Mouse (Mus musculus) heart, embryonic 12.5 days (tissue): ENCODE measurements around the gene Ift74. TPM values are rescaled to one million over a fixed set of nuclear protein-coding genes. Genes with fewer than 3 reads are reported as not detected.
A peak's percentile ranks its signal among the peaks of the same experiment; 100 is the strongest.

Experiments
- ATAC-seq: fragments of 200-750 bp; cut with Nextera tagmentation; 2 replicates; pipeline ENCODE4 v1.8.0; 2017; ENCODE audit warnings: moderate TSS enrichment, moderate library complexity; ENCODE audit not compliant: insufficient number of reproducible peaks, low FRiP score
- H3K27ac ChIP-seq: fragments of 300-500 bp; sonication (generic); 2 replicates; pipeline ENCODE4 v1.5.1; 2016; ENCODE audit warnings: mild to moderate bottlenecking, moderate library complexity; ENCODE audit not compliant: poor library complexity, severe bottlenecking
- H3K27me3 ChIP-seq: fragments of 300-500 bp; sonication (generic); replicated peaks from 2 replicates; pipeline ENCODE4 v1.6.1; 2016; ENCODE audit warnings: mild to moderate bottlenecking, moderate library complexity
- H3K36me3 ChIP-seq: fragments of 300-500 bp; sonication (generic); 2 replicates; pipeline ENCODE4 v1.6.1; 2016; ENCODE audit warnings: mild to moderate bottlenecking, moderate library complexity
- H3K4me1 ChIP-seq: fragments of 300-500 bp; sonication (generic); replicated peaks from 2 replicates; pipeline ENCODE4 v1.6.1; 2016; ENCODE audit warnings: mild to moderate bottlenecking
- H3K4me2 ChIP-seq: fragments of 300-500 bp; sonication (generic); 2 replicates; pipeline ENCODE4 v1.6.1; 2016; ENCODE audit warnings: mild to moderate bottlenecking, moderate library complexity
- H3K4me3 ChIP-seq: fragments of 300-500 bp; sonication (generic); 2 replicates; pipeline ENCODE4 v1.5.1; 2016; ENCODE audit warnings: mild to moderate bottlenecking
- H3K9ac ChIP-seq: fragments of 300-500 bp; sonication (generic); 2 replicates; pipeline ENCODE4 v1.6.1; 2016; ENCODE audit warnings: mild to moderate bottlenecking, moderate library complexity
- H3K9me3 ChIP-seq: fragments of 300-500 bp; sonication (generic); replicated peaks from 2 replicates; pipeline ENCODE4 v1.6.1; 2016; ENCODE audit warnings: mild to moderate bottlenecking, moderate library complexity
- WGBS: fragments of 180-500 bp; shearing (Covaris S2); methylation state at CpG from one replicate; pipeline ENCODE4 v1.1.7; 2016; 5-methylcytosine and 5-hydroxymethylcytosine counted together
- polyA plus RNA-seq: library from polyadenylated mRNA; unstranded; fragments of >200 nt; fragmentation: Nextera tagmentation; extraction: Ambion mirVana; gene quantifications from 2 replicates; pipeline ENCODE4 v1.2.1, GENCODE M21; 2016

The Ift74 gene
- polyA plus RNA-seq, 1 experiment from 2014 or later = 17.9 TPM

DNA sequence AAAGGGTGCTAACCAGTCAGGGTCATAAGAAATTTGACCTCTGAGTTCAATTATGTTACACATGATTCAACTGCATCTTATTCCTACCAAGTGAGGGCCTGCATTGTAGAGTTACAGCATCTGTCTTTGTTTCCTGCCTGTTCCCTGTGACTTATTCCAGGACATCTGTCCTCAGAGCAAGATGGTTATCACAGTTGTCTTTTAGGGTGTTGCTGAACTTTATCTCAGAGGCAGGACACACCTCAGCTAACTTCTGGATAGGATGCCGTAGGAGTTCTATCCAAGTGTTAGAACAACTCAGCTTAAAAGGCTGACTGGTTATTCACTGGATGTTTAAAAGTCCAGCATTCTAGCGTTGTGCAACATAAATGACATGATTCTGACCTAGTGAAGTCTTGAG, 77.9 kb downstream of the Ift74 start:
- Histone ChIP-seq H3K4me2 (no peak overlapping the region), H3K27me3 (no peaks in the 10 kb centered on the region), H3K4me1 (0 out of 2 replicates have a peak, but pooled peaks cover 3% of the 10 kb centered on the region), H3K36me3 (peaks cover 18% of the 10 kb centered on the region), H3K9me3 (no peaks in the 10 kb centered on the region), H3K4me3 (no peak overlapping the region), H3K27ac (no peak overlapping the region), H3K9ac (no peak overlapping the region)
- WGBS = 52% methylated on average over 2 of the region's 2 CpGs
- ATAC-seq = no peak

DNA sequence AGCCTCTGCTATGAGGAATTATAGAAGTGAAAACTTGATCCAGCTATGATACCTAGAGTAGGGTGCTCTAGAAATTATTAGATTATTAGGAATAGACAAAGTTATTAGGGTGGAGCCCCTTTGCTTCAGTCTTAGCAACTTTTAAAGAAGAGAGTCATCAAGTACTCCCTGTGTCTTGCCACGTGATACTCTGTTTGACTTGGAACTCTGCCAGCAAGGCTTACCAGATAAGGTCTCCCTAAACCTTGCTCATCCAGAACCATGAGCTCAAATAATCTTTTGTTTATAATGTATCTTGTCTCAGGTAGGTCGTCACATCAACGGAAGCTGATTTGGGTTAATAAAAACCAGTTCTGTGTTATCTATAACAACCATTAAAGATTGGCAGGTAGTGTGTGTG, 82.1 kb downstream of the Ift74 start:
- Histone ChIP-seq H3K36me3 (peaks cover 5% of the 10 kb centered on the region; the same call in 1 of the 2 replicates), H3K4me2 (no peak overlapping the region), H3K4me3 (no peak overlapping the region), H3K9me3 (no peaks in the 10 kb centered on the region), H3K9ac (no peak overlapping the region), H3K27me3 (no peaks in the 10 kb centered on the region), H3K4me1 (0 out of 2 replicates have a peak, but pooled peaks cover 3% of the 10 kb centered on the region), H3K27ac (no peak overlapping the region)
- WGBS = 38% methylated on average over 3 of the region's 3 CpGs
- no peak for ATAC-seq

DNA sequence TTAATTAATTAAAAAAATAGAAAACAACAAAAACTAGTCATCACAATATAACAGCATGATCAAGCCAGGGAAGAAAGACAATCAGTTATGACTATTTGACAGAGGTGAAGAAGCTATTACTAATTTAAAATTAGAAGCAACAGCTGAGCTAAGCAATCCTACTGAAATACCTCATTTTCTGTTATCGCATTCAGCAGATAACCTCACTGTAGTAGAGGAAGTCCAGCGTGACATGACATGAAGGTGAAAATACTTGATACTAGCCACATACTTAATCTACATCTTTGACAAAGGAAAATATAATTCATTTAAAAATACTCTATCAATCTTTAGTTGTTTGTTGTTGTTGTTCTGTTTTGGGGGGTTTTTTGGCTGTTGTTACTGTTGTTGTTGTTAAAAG, 96.7 kb downstream of the Ift74 start:
- Histone ChIP-seq H3K9me3 (no peaks in the 10 kb centered on the region), H3K9ac (no peak overlapping the region), H3K4me3 (no peak overlapping the region), H3K36me3 (no peaks in the 10 kb centered on the region), H3K4me1 (peaks cover 5% of the 10 kb centered on the region), H3K4me2 (no peak overlapping the region), H3K27ac (no peak overlapping the region), H3K27me3 (no peaks in the 10 kb centered on the region)
- WGBS = 54% methylated on average over 2 of the region's 2 CpGs
- no peak for ATAC-seq

DNA sequence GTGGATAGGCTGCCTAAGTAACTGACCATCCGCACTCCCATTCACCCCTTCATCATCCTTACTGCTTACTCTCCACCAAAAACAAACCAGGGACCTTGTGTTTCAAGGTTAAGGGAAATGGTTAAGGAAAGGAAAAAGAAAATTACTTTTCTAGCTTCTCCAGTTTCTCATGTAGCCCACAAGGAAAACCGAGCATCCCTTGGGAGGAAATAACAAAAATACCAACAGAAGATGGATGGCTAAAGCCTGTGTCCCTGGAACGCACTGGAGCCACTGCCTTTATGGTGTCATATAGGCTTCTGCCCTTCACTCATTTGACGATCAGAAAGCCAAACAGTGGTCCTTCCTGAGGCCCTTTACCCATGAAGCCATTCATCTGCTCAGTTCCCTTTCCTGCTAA, 97.1 kb downstream of the Ift74 start:
- no peak overlapping the region for H3K4me3 ChIP-seq
- H3K9me3 ChIP-seq = no peaks in the 10 kb centered on the region
- no peaks in the 10 kb centered on the region for H3K27me3 ChIP-seq
- no peak overlapping the region for H3K4me2 ChIP-seq
- ATAC-seq = no peak
- peaks cover 5% of the 10 kb centered on the region for H3K4me1 ChIP-seq
- WGBS = 48% methylated on average over 4 of the region's 4 CpGs
- no peaks in the 10 kb centered on the region for H3K36me3 ChIP-seq
- no peak overlapping the region for H3K9ac ChIP-seq
- no peak overlapping the region for H3K27ac ChIP-seq

DNA sequence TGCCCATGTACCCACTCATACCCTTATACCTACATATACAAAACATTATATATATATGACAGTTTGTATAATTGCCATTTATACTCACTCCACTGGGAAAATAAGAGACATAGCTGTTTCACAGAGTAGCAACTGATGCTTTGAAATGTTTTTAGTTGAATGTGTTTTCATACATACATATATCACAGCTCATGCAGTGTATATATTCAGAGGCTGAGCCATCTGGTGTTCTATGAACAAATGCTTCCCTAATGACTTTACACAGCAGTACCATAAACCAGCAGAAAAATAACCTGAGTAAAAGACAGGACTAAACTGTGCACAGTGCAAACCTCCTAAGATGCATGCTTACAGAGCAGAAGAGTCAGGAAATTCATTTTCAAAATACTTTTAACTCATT, 99.5 kb downstream of the Ift74 start:
- Histone ChIP-seq H3K36me3 (no peaks in the 10 kb centered on the region), H3K9ac (no peak overlapping the region), H3K4me2 (no peak overlapping the region), H3K27me3 (no peaks in the 10 kb centered on the region), H3K4me3 (no peak overlapping the region), H3K27ac (no peak overlapping the region), H3K4me1 (peaks cover 10% of the 10 kb centered on the region), H3K9me3 (no peaks in the 10 kb centered on the region)
- no peak for ATAC-seq

DNA sequence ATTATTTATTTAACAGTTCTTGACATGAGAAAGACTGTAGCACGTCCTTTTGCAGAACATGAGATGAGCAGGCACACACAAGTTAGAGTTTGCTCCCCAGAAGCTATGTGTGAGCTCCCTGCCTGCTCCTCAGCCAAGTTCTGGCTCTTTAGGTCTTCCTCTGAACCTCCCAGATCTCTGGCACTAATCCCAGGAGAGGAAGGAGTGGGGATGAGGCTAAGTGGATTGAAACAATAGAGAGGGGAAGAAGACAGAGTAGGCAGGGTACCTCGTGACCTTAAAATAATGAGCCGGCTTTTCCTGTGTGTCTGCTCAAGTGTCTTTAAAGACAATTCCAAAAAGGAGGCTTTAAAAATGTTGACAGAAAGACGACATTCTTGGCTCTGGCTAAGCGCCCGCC, 100.9 kb downstream of the Ift74 start:
- no peak overlapping the region for H3K4me3 ChIP-seq
- peak; percentile 75 for ATAC-seq
- H3K9me3 ChIP-seq = no peaks in the 10 kb centered on the region
- H3K27me3 ChIP-seq = no peaks in the 10 kb centered on the region
- no peak overlapping the region for H3K9ac ChIP-seq
- H3K36me3 ChIP-seq = no peaks in the 10 kb centered on the region
- peak overlapping the region; percentile 75 for H3K27ac ChIP-seq
- peaks cover 10% of the 10 kb centered on the region for H3K4me1 ChIP-seq
- 33% methylated on average over 6 of the region's 6 CpGs for WGBS
- peak overlapping the region; percentile 36; the same call in 1 of the 2 replicates for H3K4me2 ChIP-seq

DNA sequence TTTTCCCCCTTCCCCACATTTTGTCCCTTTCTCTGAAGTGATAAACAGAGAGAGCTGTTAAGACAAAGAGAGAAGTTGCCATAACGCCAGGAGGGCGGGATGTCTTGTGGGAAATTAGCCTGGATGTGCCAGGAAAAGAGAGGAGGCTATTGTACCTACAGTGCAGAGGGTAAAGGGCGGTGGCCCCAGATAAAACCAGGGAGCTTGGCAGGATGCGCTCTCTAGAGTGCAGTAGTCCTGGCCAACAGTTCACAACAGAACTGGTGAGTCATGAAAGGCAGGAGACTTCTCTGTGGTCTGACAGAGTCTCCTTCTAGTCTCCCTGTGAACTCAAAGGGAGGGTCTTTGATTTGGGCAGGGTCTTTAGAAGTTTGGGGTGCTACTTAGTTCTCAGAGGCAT, 111.5 kb downstream of the Ift74 start:
- no peaks in the 10 kb centered on the region for H3K36me3 ChIP-seq
- no peak overlapping the region for H3K4me2 ChIP-seq
- H3K27ac ChIP-seq = peak overlapping the region; percentile 65
- ATAC-seq = peak; percentile 81
- no peaks in the 10 kb centered on the region for H3K27me3 ChIP-seq
- H3K9ac ChIP-seq = no peak overlapping the region
- H3K4me3 ChIP-seq = no peak overlapping the region
- 0 out of 2 replicates have a peak, but pooled peaks cover 2% of the 10 kb centered on the region for H3K9me3 ChIP-seq
- WGBS = 49% methylated on average over 4 of the region's 4 CpGs
- H3K4me1 ChIP-seq = peaks cover 30% of the 10 kb centered on the region

DNA sequence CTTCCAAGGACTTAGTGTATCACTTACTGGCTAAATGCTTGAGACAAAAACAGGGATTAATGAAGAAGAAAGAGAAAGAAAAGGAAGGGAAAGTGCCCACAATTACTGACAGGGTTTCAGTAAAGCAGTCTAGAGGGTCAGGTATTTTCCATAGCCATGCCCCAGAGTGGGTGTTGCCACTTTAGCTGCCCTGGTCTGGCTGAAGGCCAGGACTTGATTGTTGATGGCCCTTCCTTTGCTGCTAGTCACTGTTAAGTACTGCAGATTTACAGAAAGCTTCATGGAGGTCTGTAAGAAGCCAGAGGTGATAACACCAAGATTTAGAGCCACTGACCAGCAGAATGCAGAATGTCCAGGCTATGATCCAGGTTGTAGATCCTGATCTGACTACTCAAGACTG, 118.4 kb downstream of the Ift74 start:
- Histone ChIP-seq H3K4me1 (peaks cover 6% of the 10 kb centered on the region), H3K27me3 (no peaks in the 10 kb centered on the region), H3K4me3 (no peak overlapping the region), H3K9me3 (0 out of 2 replicates have a peak, but pooled peaks cover 2% of the 10 kb centered on the region), H3K9ac (no peak overlapping the region), H3K4me2 (no peak overlapping the region), H3K27ac (0 out of 2 replicates have a peak overlapping the region, but pooled peaks have one; percentile 15), H3K36me3 (no peaks in the 10 kb centered on the region)
- peak; percentile 48; the same call in 1 of the 2 replicates for ATAC-seq

DNA sequence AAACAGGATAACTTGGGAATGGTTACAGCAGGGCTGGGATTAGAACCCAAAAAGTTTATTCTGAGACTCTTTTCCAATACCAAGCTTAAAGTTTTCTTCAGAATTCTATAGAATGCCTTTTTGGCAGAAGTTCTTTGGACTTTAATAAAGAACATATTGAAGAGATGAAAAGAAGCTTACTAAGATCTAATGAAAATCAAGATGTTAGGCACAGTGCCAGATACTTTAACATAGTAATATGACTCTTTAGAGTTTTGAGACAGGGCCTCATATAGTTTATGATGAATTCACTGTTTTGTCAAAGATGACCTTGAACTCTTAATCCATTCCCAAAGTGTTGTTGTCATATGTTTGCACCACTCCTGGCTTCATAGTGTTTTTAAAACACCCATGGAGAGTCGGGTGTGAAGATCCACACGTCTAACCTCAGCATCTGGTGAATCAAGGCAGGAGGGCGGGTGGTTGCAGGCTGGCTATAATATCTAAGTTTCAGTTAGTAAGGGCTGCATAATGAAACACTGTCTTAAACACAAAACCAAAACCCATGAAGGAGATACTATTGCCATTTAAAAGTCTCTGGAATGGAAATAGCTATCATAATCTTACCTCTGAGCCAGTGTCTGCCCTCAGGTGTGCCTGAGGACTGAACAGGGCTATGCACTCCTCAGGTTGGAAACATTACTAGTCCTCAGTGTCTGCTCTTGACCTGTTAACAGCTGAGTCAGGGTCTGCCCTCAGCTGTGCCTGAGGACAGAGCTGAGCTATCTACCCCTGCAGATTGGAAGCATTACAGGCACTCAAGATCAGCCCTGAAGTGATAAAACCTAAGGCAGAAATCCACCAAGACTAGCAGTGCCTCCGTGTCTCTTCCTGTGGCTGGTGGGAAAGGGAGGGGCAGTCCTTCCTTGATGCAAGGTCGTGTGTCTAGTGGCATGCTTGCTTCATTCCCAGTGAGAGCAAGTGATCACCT, 123.3 kb downstream of the Ift74 start:
- Histone ChIP-seq H3K9me3 (no peaks in the 10 kb centered on the region), H3K4me2 (no peak overlapping the region), H3K36me3 (no peaks in the 10 kb centered on the region), H3K27me3 (no peaks in the 10 kb centered on the region), H3K4me1 (peaks cover 21% of the 10 kb centered on the region), H3K4me3 (no peak overlapping the region), H3K9ac (no peak overlapping the region), H3K27ac (peak overlapping the region; percentile 32; the same call in 1 of the 2 replicates)
- WGBS = 38% methylated on average over 5 of the region's 5 CpGs
- no peak for ATAC-seq

DNA sequence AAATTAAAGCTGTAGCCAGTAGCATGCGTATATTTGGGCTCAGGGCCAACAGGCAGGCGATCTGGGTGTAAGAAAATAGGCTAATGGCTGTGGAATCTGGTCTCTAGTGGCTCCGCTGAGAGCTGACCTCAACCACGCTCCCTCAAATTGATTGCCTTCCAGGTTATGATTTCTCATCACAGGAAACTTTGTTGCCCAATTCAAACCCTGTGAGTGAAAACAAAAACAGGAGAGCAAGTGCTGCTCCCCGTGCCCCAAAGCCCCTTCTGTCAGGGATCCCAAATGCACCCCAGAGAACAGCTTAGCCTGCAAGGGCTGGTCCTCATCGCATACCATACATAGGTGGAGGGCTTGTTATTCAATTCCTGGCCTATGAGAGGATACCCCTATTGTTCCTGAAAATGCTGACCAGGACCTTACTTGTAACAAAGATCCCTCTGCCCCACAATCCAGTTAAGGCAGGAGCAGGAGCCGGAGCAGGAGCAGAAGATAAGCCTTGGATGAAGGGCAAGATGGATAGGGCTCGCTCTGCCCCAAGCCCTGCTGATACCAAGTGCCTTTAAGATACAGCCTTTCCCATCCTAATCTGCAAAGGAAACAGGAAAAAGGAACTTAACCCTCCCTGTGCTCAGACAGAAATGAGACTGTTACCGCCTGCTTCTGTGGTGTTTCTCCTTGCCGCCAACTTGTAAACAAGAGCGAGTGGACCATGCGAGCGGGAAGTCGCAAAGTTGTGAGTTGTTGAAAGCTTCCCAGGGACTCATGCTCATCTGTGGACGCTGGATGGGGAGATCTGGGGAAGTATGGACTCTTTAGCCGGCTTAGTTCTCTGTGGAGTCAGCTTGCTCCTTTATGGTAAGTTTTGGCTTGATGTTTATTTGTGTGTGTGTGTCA, 124.8 kb downstream of the Ift74 start, which contains the start of gene Tek:
TSS of gene Tek (plus strand) at position 452 of the 894 bp plus-strand sequence.
- H3K36me3 ChIP-seq = no peaks in the 10 kb centered on the region
- peak within 1 kb of the TSS; percentile 86 for H3K27ac ChIP-seq
- peak within 1 kb of the TSS; percentile 58 for H3K4me2 ChIP-seq
- 27% methylated on average over 16 of the region's 16 CpGs for WGBS
- H3K9me3 ChIP-seq = no peaks in the 10 kb centered on the region
- peak within 1 kb of the TSS; percentile 53 for H3K4me3 ChIP-seq
- peak within 1 kb of the TSS; percentile 58 for H3K9ac ChIP-seq
- ATAC-seq = peak; percentile 80
- no peaks in the 10 kb centered on the region for H3K27me3 ChIP-seq
- H3K4me1 ChIP-seq = peaks cover 21% of the 10 kb centered on the region

DNA sequence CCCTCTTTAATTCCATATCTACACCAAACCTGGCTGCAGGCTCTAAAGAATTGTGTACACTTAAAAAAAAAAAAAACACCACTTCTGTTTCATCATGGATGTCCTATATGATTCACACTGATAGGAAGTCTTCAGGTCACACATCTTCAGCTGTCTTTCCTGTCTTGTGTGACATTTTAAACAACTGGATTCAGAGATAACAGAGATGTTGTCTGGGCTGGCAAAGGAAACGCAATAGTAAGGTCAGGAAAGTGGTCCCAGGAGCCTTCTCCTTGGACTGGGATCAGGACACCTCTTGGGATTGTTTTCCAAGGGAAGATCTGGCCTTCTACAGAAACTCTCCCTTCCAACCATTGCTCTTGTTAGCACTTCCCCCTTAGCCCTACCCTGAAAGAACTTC, 127.5 kb downstream of the Ift74 start:
- H3K27ac ChIP-seq = 0 out of 2 replicates have a peak overlapping the region, but pooled peaks have one; percentile 5
- 40% methylated on average over 1 of the region's 1 CpGs for WGBS
- H3K27me3 ChIP-seq = no peaks in the 10 kb centered on the region
- H3K4me1 ChIP-seq = peaks cover 37% of the 10 kb centered on the region
- H3K9ac ChIP-seq = no peak overlapping the region
- H3K36me3 ChIP-seq = no peaks in the 10 kb centered on the region
- H3K4me2 ChIP-seq = peak overlapping the region; percentile 49
- H3K9me3 ChIP-seq = no peaks in the 10 kb centered on the region
- H3K4me3 ChIP-seq = peak overlapping the region; percentile 39
- no peak for ATAC-seq
